Mouse (Mus musculus) midbrain, embryonic 15.5 days (tissue): ENCODE data around the gene Prn. TPM values are rescaled to one million over a fixed set of nuclear protein-coding genes. Genes with fewer than 3 reads are reported as not detected.

Source experiments
- ATAC-seq: fragments of 200-750 bp; cut with Nextera tagmentation; replicated peaks from 2 replicates; pipeline ENCODE4 v1.8.0; 2017; ENCODE audit warnings: moderate TSS enrichment
- H3K27ac ChIP-seq: fragments of 300-500 bp; sonication (generic); 2 replicates; pipeline ENCODE4 v1.5.1; 2015; ENCODE audit warnings: mild to moderate bottlenecking, inconsistent platforms
- H3K27me3 ChIP-seq: fragments of 300-500 bp; sonication (generic); replicated peaks from 2 replicates; pipeline ENCODE4 v1.6.1; 2015; ENCODE audit warnings: inconsistent platforms
- H3K36me3 ChIP-seq: fragments of 300-500 bp; sonication (generic); replicated peaks from 2 replicates; pipeline ENCODE4 v1.6.1; 2015; ENCODE audit warnings: inconsistent platforms
- H3K4me1 ChIP-seq: fragments of 300-500 bp; sonication (generic); 2 replicates; pipeline ENCODE4 v1.6.1; 2015; ENCODE audit warnings: inconsistent platforms
- H3K4me2 ChIP-seq: fragments of 300-500 bp; sonication (generic); 2 replicates; pipeline ENCODE4 v1.6.1; 2015; ENCODE audit warnings: inconsistent platforms, mild to moderate bottlenecking, moderate library complexity
- H3K4me3 ChIP-seq: fragments of 300-500 bp; sonication (generic); 2 replicates; pipeline ENCODE4 v1.5.1; 2015; ENCODE audit warnings: mild to moderate bottlenecking, inconsistent platforms
- H3K9ac ChIP-seq: fragments of 300-500 bp; sonication (generic); 2 replicates; pipeline ENCODE4 v1.6.1; 2015; ENCODE audit warnings: mild to moderate bottlenecking, inconsistent platforms
- H3K9me3 ChIP-seq: fragments of 300-500 bp; sonication (generic); 2 replicates; pipeline ENCODE4 v1.6.1; 2016; ENCODE audit warnings: inconsistent platforms
- WGBS: fragments of 180-500 bp; shearing (Covaris S2); methylation state at CpG from one replicate; pipeline ENCODE4 v1.1.7; 2015; ENCODE audit warnings: mixed read lengths; 5-methylcytosine and 5-hydroxymethylcytosine counted together
- polyA plus RNA-seq: library from polyadenylated mRNA; unstranded; fragments of >200 nt; fragmentation: Nextera tagmentation; extraction: Ambion mirVana; gene quantifications from 2 replicates; pipeline ENCODE4 v1.2.1, GENCODE M21; 2015

Gene Prn
- polyA plus RNA-seq, 1 experiment from 2014 or later, result not detected

DNA sequence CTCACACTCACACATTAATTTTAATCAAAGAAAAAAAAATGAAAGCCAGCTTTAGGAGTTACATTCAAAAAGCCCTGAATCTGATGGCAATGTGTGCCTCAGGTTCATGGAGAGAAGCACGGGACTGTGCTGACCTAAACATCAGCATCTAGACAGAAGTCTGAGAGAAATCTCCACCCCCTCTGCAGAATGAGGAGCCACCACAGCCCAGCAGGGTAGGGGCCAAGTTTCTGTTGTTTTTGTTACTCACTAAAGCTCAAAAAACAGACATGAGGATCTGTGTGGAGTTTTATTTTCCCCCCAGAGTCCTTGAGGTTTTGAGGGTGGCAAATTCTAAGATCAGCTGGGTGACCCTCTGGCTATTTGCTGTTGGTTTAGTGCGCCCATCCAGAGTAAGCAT is 78.8 kb downstream of the Prn start:
- Histone ChIP-seq H3K4me3 (no peak overlapping the region), H3K4me1 (peaks cover 2% of the 10 kb centered on the region; the same call in 1 of the 2 replicates), H3K27ac (no peak overlapping the region), H3K4me2 (no peak overlapping the region), H3K36me3 (0 out of 2 replicates have a peak, but pooled peaks cover 3% of the 10 kb centered on the region), H3K9ac (no peak overlapping the region), H3K9me3 (no peaks in the 10 kb centered on the region), H3K27me3 (no peaks in the 10 kb centered on the region)
- ATAC-seq, result no peak
- WGBS, result 86% methylated on average over 2 of the region's 2 CpGs

DNA sequence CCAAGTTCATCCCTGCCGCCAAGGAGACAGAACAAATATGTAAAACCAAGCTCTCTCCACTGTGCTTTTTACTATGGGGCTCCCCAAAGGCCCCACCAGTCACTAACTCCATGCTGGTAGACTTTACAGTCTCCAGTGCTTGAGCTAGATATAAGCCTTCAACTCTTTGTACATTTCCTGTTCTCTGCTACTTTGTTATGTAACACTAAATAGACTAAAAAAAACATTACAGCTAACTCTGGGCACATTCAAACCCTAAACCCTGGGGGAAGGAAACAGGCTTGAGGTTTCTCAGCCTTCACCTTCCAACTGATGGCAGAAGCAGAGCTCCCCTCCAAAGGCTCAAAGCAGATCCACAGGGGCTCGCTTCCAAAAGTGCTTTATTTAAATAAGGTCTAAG is 82.7 kb downstream of the Prn start:
- no peak overlapping the region for H3K27ac ChIP-seq
- no peak overlapping the region for H3K4me2 ChIP-seq
- ATAC-seq, result no peak
- no peaks in the 10 kb centered on the region for H3K9me3 ChIP-seq
- no peak overlapping the region for H3K4me3 ChIP-seq
- H3K9ac ChIP-seq, result no peak overlapping the region
- H3K27me3 ChIP-seq, result no peaks in the 10 kb centered on the region
- peaks cover 18% of the 10 kb centered on the region for H3K36me3 ChIP-seq
- H3K4me1 ChIP-seq, result peaks cover 5% of the 10 kb centered on the region; the same call in 1 of the 2 replicates
- WGBS, result 90% methylated on average over 2 of the region's 2 CpGs

DNA sequence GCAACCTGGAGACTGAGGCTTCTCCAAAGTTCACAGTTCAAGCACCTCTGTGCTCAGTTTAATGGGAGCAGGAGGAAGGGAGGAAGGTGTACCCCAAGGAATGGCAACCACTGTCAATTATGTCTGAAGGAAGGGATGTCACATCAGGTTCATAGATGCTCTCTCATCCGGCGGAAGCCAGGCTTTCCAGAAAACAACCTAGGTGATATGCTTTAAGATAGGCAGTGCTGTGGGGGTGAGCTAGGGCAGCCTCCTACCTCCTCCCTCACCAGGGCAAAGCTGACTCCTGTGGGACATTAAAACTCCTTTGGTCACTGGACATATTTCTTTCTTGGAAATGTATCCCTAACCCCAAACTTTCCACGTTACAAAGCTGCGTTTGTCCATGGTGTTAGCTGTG is 83.4 kb downstream of the Prn start:
- ATAC-seq, result no peak
- H3K36me3 ChIP-seq, result peaks cover 18% of the 10 kb centered on the region
- no peaks in the 10 kb centered on the region for H3K9me3 ChIP-seq
- 79% methylated on average over 4 of the region's 4 CpGs for WGBS
- no peak overlapping the region for H3K4me2 ChIP-seq
- H3K4me1 ChIP-seq, result peaks cover 5% of the 10 kb centered on the region; the same call in 1 of the 2 replicates
- no peak overlapping the region for H3K27ac ChIP-seq
- H3K9ac ChIP-seq, result no peak overlapping the region
- no peak overlapping the region for H3K4me3 ChIP-seq
- H3K27me3 ChIP-seq, result no peaks in the 10 kb centered on the region

DNA sequence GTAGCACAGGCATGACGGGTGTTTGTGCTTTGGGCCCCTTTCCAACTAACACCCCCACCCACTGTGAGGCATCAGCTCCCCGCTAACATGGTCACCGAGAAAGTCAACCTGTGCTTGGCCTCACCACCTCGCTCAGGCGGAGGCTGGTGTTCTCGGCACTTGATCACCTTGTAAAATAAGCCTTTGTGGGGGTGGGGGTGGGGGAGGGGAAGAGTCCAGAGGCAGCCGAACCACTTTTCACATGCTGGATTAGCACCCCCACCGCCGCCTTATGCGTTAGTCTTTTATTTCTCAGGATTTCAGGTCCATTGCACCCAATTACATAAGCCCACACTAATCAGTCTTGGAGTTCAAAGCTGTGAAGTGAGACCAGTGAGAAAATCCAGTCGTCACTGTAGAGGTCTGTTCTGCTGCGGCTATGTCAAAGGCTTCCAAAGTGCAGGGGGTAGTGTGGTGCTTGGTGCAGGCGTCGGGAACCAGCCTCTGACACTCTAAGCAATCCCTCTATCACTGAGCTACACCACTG is 83.9 kb downstream of the Prn start:
- WGBS, result 33% methylated on average over 14 of the region's 14 CpGs
- no peaks in the 10 kb centered on the region for H3K27me3 ChIP-seq
- no peaks in the 10 kb centered on the region for H3K9me3 ChIP-seq
- no peak overlapping the region for H3K27ac ChIP-seq
- peaks cover 18% of the 10 kb centered on the region for H3K36me3 ChIP-seq
- H3K9ac ChIP-seq, result no peak overlapping the region
- H3K4me3 ChIP-seq, result no peak overlapping the region
- no peak overlapping the region for H3K4me2 ChIP-seq
- H3K4me1 ChIP-seq, result peaks cover 5% of the 10 kb centered on the region; the same call in 1 of the 2 replicates
- peak; percentile 67 for ATAC-seq

DNA sequence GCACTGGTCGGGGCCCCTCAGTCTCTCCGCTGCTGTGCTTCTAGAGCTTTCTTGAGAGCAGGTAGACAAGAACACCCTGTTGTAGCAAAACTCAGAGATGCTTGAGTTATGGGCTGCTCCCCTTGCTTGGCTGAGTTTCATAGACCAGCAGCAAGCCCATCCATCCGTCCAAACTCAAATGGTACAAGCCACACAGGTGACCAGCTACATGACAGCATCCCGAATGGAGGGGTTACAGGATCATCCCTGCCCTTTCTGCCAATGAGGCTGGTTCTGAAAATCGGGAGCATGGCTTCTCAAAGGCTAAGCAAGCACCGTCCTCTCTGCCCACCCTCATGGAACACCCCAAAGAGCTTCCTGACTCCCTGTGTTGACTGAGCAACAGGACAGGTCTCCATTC is 85.2 kb downstream of the Prn start:
- no peaks in the 10 kb centered on the region for H3K27me3 ChIP-seq
- 93% methylated on average over 6 of the region's 6 CpGs for WGBS
- no peak overlapping the region for H3K4me2 ChIP-seq
- no peaks in the 10 kb centered on the region for H3K9me3 ChIP-seq
- H3K27ac ChIP-seq, result no peak overlapping the region
- peaks cover 16% of the 10 kb centered on the region for H3K36me3 ChIP-seq
- H3K9ac ChIP-seq, result no peak overlapping the region
- no peak for ATAC-seq
- peaks cover 5% of the 10 kb centered on the region; the same call in 1 of the 2 replicates for H3K4me1 ChIP-seq
- no peak overlapping the region for H3K4me3 ChIP-seq

DNA sequence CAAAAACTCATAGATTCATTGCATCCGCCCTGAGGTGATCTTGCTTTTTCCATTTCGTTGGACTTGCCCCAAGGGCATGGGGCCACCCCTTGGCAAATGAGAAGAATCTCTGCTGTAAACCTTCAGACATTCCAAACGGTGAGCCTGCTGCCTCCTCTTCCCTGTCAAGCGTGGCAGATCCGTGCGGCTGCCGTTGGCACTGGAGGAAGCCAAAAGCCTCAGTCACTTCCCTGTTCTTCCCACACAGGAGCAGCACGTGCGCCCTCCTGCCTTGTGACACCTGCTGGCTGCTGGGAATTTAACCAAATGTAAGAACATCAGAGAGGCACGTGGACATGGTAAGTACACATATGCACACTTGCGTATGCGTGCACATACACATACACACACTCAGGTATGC is 86.0 kb downstream of the Prn start:
- Histone ChIP-seq H3K27me3 (no peaks in the 10 kb centered on the region), H3K9me3 (no peaks in the 10 kb centered on the region), H3K4me2 (no peak overlapping the region), H3K9ac (no peak overlapping the region), H3K4me1 (peaks cover 5% of the 10 kb centered on the region; the same call in 1 of the 2 replicates), H3K4me3 (no peak overlapping the region), H3K27ac (no peak overlapping the region), H3K36me3 (peaks cover 16% of the 10 kb centered on the region)
- WGBS, result 92% methylated on average over 12 of the region's 12 CpGs
- ATAC-seq, result no peak

DNA sequence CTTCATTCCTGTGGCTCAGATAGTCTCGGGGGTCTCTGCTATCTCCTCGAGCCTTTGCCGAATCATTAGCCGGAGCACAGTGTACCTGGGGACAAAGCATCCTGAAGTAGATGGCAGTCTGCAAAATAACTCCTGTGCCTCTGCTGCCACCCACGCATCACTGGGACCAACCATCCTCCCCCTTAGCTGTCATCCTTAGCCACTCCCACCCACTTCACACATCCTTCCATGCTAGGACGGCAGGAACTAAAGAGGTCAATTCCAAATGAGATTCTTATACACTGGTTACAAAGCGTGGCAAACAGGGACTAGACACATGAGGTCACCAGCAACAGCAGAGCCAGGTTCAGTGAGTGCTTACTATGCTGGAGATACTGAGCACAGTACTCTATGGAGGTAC is 86.6 kb downstream of the Prn start:
- Histone ChIP-seq H3K4me1 (peaks cover 5% of the 10 kb centered on the region; the same call in 1 of the 2 replicates), H3K27me3 (no peaks in the 10 kb centered on the region), H3K4me2 (no peak overlapping the region), H3K9me3 (no peaks in the 10 kb centered on the region), H3K36me3 (peaks cover 16% of the 10 kb centered on the region), H3K9ac (no peak overlapping the region), H3K4me3 (no peak overlapping the region), H3K27ac (no peak overlapping the region)
- whole genome bisulfite sequencing, result 90% methylated on average over 7 of the region's 7 CpGs
- ATAC-seq, result no peak

DNA sequence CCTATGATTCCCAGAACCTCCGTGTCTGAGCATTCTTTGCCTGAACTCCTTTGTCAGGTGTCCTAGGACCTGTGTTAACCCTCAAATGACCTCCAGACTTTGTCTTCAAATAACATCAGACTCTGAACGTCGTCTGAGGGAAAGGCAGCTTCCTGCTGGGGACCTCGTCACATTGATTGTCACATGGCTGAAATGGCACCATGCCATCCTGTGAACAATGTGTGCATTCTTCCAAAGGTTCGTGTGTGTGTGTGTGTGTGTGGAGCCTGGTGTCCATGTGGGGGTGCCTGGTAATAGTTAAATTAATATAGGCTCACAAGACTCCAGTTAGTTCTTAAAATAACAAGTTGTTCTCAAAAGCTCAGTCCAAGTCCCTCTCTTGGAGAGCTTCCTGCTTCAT is 87.6 kb downstream of the Prn start:
- no peak overlapping the region for H3K4me3 ChIP-seq
- peaks cover 16% of the 10 kb centered on the region for H3K36me3 ChIP-seq
- H3K9ac ChIP-seq, result no peak overlapping the region
- H3K27ac ChIP-seq, result no peak overlapping the region
- no peak overlapping the region for H3K4me2 ChIP-seq
- no peaks in the 10 kb centered on the region for H3K27me3 ChIP-seq
- H3K4me1 ChIP-seq, result peaks cover 5% of the 10 kb centered on the region; the same call in 1 of the 2 replicates
- WGBS, result 47% methylated on average over 5 of the region's 5 CpGs
- ATAC-seq, result no peak
- no peaks in the 10 kb centered on the region for H3K9me3 ChIP-seq

DNA sequence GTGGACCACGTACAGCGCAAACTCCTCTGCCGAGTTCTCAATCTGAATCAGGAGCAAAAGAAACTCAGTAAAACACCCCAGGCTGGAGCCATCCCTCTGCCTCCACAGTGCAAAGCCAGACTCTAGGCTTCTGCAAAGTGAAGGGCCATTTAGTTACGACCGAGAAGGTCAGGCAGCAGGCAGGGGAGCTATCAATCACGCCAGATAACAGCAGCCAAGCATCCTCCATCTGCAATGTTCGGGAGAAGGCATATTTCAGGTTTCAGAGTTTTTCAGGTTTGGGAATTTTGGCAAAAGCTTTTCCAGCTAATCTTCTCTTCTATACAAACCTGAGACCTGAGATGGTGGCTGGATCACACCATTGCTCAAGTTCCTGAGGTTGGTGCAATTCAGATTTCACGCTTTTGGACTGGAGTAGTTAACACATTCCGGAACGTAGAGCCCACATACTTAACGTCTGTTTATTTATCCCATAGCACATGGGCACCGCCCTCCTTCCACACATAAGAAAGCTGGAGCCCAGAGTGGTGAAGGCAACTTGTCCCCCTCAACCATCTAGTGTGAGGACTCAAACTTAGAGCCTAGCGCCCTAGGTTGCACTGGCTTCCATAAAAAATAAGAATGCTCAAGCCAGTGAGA is 92.1 kb downstream of the Prn start:
- no peaks in the 10 kb centered on the region for H3K9me3 ChIP-seq
- no peak overlapping the region for H3K4me2 ChIP-seq
- no peaks in the 10 kb centered on the region for H3K27me3 ChIP-seq
- no peak overlapping the region for H3K27ac ChIP-seq
- H3K4me1 ChIP-seq, result no peaks in the 10 kb centered on the region
- H3K9ac ChIP-seq, result no peak overlapping the region
- no peak overlapping the region for H3K4me3 ChIP-seq
- WGBS, result 94% methylated on average over 13 of the region's 13 CpGs
- H3K36me3 ChIP-seq, result peaks cover 12% of the 10 kb centered on the region; the same call in 1 of the 2 replicates
- ATAC-seq, result no peak

DNA sequence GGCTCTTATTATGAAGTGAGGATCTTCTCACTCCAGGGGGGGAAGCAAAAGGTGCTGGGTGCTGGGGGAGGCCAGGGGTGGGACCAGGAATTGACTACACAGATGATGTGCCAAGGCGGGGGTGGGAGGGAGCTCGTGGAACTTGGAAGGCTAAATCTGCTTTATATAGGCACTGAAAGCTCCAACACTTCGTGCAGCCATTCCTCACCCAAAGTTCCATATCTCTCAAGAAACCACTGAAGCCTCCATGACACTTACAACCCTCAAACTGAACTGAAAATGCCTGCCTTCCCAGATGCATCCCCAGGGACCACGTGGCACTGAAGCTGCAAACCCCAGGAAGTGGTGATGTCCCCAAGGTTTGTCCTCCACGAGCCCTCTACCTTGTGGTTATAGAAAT is 94.2 kb downstream of the Prn start:
- H3K4me3 ChIP-seq, result no peak overlapping the region
- 80% methylated on average over 5 of the region's 5 CpGs for WGBS
- H3K4me1 ChIP-seq, result no peaks in the 10 kb centered on the region
- H3K9ac ChIP-seq, result no peak overlapping the region
- H3K27me3 ChIP-seq, result no peaks in the 10 kb centered on the region
- no peak overlapping the region for H3K4me2 ChIP-seq
- no peak overlapping the region for H3K27ac ChIP-seq
- ATAC-seq, result no peak
- H3K9me3 ChIP-seq, result no peaks in the 10 kb centered on the region
- peaks cover 16% of the 10 kb centered on the region; the same call in 1 of the 2 replicates for H3K36me3 ChIP-seq

DNA sequence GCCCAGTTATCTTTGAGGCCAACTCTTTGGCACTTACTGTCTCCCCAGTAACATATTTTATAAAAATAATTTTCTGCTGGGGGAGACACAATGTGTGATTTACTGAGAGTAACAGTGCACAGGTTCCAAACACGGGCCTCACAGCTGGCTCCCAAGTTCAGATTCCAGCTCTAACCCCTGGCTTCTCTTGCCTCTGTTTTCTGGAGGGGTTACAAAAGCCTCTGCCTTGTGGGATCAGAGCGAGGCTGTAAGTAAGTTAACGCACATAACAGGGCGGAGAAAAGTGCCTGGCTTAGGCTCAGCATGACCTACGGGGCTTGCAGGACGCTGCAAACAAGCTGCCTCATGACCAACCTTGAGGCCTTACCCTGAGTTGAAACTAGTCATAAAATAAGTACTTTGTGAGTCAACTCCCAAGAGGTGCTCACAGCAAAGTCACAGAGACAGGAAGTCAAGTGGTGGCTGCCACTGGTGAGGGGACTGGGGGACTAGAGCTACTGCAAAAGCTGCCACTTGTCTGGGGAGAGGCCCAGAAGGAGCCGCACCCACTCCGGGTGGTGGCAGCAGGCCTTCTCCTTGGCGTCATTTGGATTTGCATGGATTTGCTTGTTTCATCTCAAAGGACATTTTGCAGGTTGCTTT is 94.9 kb downstream of the Prn start:
- Histone ChIP-seq H3K27me3 (no peaks in the 10 kb centered on the region), H3K4me2 (no peak overlapping the region), H3K9ac (no peak overlapping the region), H3K4me3 (no peak overlapping the region), H3K9me3 (no peaks in the 10 kb centered on the region), H3K4me1 (no peaks in the 10 kb centered on the region), H3K27ac (no peak overlapping the region), H3K36me3 (peaks cover 21% of the 10 kb centered on the region; the same call in 1 of the 2 replicates)
- no peak for ATAC-seq
- 82% methylated on average over 9 of the region's 9 CpGs for WGBS

DNA sequence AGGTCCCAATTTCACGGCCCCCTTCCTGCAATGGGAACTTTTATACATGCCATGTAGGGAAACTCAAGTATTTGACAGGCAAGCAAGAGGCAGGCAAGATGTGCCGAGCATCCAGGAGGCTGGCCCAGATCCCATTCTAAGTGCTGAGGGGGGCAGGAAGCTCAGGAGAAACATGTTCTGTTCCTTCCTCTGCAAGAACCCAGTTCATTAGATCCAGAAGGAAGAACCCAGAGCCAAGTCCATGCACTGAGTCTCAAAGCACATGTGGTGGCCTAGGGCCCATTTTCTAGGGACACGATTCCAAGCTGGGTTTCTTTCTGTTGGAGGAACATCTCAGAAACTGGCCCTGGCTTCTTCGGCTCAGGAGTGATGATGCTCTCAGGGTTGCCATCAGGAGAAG is 95.7 kb downstream of the Prn start:
- Histone ChIP-seq H3K4me1 (no peaks in the 10 kb centered on the region), H3K27me3 (no peaks in the 10 kb centered on the region), H3K9ac (no peak overlapping the region), H3K27ac (no peak overlapping the region), H3K4me3 (no peak overlapping the region), H3K36me3 (peaks cover 23% of the 10 kb centered on the region; the same call in 1 of the 2 replicates), H3K9me3 (no peaks in the 10 kb centered on the region), H3K4me2 (no peak overlapping the region)
- 91% methylated on average over 4 of the region's 4 CpGs for WGBS
- ATAC-seq, result no peak
